Mouse (Mus musculus) thymus, adult 2 months (tissue): ENCODE measurements around the gene Fndc10.

Experiments
- CTCF ChIP-seq: fragments of 200-500 bp; IDR thresholded peaks from 2 replicates; pipeline ENCODE4 v1.5.1; 2012; ENCODE audit warnings: mild to moderate bottlenecking, control low read depth, low read length, moderate library complexity, borderline replicate concordance; ENCODE audit not compliant: control insufficient read depth, poor library complexity, insufficient read depth; ENCODE audit errors: extremely low read depth
- POLR2A ChIP-seq: fragments of 200-500 bp; IDR thresholded peaks from 2 replicates; pipeline ENCODE4 v1.6.1; 2012; ENCODE audit warnings: mild to moderate bottlenecking, low read length, control low read depth, moderate library complexity; ENCODE audit not compliant: control insufficient read depth, poor library complexity, insufficient read depth; ENCODE audit errors: extremely low read depth

DNA sequence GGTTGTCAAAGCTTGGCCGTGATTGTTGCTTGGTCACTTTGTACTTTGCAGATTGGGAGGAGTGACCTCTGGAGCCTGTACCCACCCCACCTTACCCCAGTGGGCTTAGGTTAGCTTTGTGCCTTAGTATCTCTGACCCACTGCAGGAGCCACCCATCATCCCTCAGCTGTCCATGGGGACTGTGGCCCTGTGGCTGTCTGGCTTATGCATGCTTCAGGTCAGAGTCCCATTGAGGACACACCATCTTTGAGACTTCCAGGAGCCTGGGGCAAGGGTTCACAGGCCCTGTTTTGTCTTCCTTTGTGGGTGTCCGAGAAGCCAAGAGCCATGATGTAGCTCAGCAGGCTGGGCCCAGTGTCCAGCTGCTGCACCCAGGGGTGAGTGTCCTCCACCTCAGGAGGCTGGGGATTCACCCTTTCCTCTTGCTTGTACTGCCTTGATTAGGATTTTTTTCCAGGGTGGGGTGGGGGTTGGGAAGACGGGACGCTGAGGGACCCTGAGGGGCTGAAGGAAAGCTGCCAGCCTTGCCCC, 1.5 kb downstream of the Fndc10 start:
- no peak for TF ChIP-seq POLR2A
- TF ChIP-seq CTCF, result no peak
